Mouse (Mus musculus): Measurements from ENCODE around the gene 1600014C10Rik. TPM values are rescaled to one million over a fixed set of nuclear protein-coding genes. Genes with fewer than 3 reads are reported as not detected.

1600014C10Rik gene
- total RNA-seq, 2 experiments from 2014 or later: 2.9 to 3.6 TPM

DNA sequence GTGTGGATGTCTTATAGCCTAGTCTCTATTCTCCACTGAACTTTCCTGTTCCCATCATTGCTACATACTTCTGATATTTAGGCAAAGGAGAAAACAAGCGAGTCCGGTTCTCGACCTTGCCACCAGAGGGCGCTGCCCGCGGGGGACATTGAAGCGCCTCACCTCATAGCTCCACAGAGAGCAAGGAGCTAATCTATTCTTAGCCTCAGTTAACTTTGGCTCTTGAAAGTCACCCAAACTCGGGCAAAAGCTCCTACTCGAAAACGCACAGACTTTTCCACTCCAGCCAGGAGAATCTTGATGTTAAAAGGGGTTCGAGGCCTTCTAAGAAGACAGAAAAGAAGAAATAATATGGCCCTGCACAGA, 438 bp upstream of the 1600014C10Rik start:
- peak; percentile 75 for ATAC-seq (replicated peaks; ENCODE audit: low FRiP score, poor library complexity, severe bottlenecking)

DNA sequence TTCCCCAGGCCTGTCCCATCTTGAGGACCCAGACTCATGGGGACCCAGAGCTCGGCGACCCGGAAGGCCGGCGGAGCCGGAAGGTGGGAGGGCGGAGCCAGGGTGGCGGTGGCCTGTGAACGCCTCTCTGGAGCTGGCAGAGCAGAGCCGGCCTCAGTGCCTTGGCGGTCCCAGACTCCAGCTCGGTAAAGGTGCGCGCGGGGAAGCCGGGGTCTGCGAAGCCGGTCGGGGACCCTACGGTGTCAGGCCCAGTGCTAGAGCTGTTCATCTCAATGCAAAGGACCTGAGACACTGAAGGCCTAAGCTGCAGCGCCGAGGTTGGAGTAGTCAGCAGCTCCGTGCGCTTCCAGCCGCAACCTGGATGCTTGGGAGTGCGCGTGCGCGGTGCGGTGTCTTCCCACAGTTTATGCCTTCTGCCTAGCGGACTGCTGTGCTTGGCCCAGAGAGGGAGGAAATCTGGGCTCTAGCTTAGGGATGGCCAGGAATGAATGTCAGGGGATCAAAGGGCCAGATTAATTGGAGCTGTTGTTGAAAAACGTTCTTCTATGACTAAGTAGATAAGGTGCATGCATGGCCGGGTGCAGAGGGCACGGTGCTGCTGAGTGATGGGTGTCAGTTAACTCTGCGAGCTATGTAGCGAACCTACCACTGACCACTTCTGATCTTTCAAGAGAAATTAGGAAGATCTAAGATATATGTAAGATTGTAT, 846 bp downstream of the 1600014C10Rik start:
- peak; percentile 78 for ATAC-seq (replicated peaks; ENCODE audit: low FRiP score, poor library complexity, severe bottlenecking)

DNA sequence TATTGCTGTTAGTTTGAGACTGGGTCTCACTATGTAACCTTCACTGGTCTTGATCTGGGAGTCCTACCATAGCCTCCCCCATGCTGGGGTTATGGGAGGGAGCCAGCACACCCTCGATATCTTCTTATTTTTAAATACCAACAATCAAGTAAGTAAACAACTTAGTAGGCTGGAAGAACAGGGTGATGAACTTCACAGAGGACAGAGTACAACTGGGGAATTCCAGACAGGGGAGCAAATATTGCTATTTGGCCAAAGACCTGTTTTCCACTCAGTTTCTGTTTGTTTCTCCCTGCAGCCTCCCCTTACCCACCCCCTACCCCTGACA, 1.4 kb downstream of the 1600014C10Rik start:
- no peak for ATAC-seq (replicated peaks; ENCODE audit: low FRiP score, poor library complexity, severe bottlenecking)

DNA sequence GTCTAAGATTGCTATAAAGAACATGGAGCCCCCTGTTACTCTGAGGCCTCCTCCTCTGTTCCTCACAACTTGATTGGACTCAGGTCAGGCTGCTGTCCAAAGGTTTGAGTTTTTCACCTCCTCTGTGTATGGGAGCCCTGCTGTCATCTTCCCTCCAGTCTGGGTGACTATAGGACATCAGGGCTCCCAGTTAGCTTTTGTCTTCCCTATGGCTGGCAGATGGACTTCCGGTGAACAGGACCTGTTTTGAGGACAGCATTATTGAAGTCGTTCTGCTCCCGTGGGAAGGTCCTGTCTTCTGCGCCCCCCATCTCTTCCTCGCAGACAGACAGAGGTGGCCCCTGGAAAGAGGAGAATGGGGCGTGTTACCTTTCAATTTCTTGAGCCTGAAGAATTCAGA, 1.8 kb downstream of the 1600014C10Rik start:
- no peak for ATAC-seq (replicated peaks; ENCODE audit: low FRiP score, poor library complexity, severe bottlenecking)

DNA sequence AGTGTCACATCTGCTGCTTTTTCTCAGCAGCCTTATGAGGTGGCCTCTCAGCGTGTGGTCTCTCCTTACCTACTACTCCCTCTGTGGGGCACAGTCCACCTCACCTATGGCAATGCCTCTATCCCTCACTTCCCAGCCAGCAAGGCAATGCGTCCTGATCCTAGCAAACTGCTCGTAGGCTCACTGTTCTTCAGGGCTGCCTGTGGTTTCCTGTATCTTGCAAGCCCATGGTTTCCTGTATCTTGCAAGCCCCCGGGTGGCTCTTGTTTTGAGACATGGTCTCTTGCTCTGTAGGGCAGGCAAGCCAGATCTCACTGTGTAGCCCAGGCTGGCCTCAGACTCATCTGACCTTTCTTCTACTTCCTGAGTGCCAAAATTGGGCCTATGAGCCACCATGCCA, 3.8 kb downstream of the 1600014C10Rik start:
- no peak for ATAC-seq (replicated peaks; ENCODE audit: low FRiP score, poor library complexity, severe bottlenecking)

DNA sequence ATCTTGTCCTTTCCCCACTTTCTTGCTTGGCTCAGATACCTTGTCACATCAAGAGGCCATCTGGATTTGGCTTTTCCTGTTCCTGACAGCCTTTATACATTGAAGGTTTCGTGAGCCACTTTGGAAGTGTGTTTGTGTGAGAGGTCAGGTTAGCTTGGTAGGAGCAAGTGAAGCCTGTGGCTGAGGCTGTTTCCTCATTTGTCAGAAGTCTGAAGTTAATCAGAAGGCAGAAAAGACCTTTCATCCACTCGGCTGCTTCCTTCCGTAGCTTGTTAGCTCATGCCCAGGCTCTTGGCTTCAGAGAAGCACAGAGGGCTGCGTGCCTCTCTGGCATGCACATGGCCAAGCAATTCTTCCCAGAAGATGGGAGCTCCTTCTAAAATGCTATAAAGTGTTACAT, 4.8 kb downstream of the 1600014C10Rik start:
- ATAC-seq (replicated peaks; ENCODE audit: low FRiP score, poor library complexity, severe bottlenecking): no peak

DNA sequence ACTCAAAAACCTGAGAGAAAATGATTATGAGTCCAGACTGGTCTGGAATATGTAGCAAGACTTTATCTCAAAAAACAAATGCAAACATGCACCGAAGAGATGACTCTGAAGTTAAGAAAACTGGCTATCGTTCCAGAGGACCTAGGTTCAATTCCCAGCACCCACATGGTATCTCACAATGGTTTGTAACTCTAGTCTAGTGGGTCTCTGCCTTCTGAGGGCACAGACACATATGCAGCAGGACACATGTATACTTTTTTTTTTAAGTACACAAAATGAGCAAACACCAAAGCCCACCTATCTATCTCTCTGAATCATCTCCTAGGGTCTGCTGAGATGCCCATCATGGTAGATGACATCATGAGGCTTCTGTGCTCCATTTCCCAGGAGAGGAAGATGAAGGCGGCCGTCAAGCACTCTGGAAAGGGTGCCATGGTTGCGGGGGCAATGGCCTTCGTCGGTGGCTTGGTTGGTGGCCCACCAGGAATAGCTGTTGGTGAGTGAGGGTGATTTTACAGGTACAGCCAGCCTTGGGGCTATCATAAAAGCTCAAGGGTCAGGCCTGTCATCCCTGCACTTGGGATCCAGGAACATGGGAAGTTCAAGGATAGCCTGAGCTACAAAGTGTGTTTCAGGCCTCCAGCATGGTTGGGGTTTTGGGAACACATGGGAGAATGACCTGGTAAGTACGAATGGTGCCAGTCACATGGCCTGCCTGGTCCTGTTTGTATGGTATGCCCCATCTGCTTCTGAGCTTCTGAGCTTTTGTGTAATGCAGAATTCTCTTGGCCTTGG, 5.5 kb downstream of the 1600014C10Rik start:
- ATAC-seq (replicated peaks; ENCODE audit: low FRiP score, poor library complexity, severe bottlenecking): no peak

DNA sequence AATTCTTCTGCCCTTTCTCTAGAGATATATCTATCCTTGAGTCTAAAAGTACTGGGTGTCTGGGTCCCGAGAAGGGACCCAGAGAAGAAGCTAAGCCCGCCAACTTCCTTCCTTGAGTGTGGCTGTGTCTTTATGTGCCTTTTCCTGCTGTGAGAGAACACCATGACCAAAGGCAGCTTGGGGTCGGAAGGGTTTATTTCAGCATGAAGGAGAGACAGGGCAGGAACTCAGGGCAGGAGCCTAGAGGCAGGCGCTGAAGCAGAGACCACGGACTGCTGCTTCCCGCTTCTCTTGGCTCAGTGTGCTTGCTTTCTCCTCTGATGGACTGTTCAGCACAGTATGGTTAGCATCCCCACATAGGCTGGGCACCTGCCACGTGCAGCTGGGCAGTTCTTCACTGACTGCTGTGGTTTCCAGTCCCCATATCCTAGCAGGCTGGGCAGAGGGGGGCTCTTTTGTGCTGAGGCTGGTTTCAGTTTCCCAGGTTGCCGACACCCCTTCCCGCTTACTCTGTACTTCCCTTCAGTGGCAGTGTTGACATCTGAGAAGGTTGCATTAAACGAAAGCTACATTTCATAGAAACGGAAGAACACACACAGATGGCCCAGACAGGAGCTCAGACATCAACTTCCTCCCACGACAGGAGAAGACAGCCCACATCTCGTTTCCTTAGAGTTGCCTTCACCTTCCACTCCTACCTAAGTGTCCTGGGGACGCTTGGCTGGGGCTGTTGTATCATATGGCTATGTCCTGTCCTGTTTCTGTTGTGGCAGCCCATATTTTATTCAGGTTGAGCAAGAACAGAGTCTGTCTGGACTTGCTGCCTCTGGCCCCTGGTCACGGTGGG, 6.3 kb downstream of the 1600014C10Rik start:
- no peak for ATAC-seq (replicated peaks; ENCODE audit: low FRiP score, poor library complexity, severe bottlenecking)

DNA sequence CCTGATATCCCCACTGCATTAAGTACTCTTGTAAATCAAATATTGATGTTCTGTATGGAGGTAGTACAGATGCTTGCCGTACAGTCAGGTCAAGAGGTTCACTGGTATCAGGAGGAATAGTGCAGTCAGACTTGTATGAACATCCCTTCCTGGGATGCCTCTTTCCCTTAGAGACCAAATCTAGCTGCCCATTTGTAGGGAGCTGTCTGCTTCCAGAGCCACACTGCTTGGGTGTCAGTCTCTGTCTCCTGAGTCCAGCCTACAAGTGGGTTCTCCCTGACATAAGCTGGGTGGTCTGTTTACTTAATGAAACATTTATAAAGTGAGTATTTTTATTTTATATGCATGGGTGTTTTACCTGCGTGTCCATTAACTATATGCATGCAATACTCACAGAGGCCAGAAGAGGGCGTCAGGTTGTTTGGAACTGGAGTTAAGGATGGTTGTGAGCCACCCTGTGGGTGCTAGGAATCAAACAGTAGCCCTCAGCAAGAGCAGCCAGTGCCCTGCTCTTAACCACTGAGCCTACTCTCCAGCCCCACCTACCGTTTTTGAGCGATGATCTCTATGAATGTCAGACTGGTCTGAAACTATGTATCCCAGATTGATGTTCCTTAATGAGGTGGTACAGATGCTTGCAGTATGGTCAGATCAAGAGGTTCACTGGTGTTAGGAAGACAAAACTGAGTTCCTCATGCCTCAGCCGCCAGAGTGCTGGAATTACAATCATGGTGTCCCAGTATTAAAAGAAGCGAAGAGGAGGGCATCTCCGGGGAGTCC, 7.2 kb downstream of the 1600014C10Rik start:
- no peak for ATAC-seq (replicated peaks; ENCODE audit: low FRiP score, poor library complexity, severe bottlenecking)

DNA sequence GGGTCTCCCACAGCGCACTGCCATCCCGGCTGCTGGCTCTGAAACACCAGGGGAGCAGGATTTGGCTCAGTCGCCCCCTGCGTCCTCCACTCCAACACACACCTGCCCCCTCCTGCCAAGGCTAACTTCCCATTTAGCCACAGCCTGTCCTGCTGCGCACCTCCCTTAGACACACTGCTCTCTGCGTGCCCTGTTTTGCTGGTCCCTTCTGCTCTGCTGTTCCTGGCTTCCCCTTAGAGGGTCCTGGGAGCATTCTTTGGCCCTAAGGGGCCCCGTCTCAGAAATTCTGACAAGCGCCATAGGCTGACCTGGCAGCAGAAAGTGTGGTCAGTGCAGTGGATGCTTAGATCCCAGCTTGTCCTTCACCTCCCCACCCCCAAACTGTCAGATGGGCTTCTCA, 8.1 kb downstream of the 1600014C10Rik start:
- no peak for ATAC-seq (replicated peaks; ENCODE audit: low FRiP score, poor library complexity, severe bottlenecking)

DNA sequence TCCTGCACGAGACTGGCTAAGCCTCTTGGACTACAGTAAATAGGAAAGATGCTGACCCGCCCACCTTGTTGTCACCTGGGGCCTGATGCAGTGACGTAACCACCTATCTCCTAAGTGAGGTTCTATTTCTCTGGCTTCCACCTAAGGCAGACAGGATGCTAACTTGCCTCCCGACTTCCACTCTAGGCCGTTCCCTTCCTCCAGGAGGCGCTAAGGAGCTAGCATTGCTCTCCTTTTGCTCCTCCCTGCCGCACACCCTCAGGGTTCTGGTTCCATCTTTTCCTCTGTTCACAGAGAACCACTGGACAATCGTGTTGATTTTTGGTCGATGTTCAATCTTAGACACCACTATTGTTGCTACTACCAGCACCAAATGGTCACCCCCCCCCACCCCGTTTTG, 8.6 kb downstream of the 1600014C10Rik start:
- ATAC-seq (replicated peaks; ENCODE audit: low FRiP score, poor library complexity, severe bottlenecking): no peak

DNA sequence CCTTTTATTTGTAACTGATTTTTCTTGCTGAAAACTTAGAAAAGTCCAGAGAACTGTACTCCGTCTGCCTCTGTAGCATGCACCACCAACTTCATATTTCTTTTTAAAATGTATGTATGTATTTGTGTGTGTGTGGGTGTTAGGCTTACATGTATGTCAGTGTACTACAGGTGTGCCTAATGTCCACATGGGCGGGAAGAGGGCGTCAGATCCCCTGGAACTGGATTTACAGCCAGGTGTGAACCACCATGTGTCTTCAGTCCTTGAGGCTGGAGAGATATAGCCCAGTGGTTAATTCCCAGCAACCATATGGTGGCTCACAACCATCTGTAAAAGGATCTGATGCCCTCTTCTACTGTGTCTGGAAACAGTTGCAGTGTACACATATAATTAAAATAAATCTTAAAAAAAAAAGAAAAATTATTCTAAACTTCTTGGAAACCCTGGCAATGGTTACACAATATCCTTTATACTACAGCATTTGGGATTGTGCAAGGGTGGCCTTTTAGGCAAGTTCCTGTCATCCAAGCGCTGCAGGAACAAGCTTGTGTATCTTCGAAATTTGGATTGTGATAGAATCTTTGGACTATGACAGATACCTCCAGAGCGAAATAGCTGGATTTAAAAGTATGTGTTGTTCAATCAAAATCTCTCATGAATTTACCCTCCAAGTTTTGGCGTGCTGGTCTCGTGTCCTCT, 17.0 kb downstream of the 1600014C10Rik start:
- no peak for ATAC-seq (replicated peaks; ENCODE audit: low FRiP score, poor library complexity, severe bottlenecking)

DNA sequence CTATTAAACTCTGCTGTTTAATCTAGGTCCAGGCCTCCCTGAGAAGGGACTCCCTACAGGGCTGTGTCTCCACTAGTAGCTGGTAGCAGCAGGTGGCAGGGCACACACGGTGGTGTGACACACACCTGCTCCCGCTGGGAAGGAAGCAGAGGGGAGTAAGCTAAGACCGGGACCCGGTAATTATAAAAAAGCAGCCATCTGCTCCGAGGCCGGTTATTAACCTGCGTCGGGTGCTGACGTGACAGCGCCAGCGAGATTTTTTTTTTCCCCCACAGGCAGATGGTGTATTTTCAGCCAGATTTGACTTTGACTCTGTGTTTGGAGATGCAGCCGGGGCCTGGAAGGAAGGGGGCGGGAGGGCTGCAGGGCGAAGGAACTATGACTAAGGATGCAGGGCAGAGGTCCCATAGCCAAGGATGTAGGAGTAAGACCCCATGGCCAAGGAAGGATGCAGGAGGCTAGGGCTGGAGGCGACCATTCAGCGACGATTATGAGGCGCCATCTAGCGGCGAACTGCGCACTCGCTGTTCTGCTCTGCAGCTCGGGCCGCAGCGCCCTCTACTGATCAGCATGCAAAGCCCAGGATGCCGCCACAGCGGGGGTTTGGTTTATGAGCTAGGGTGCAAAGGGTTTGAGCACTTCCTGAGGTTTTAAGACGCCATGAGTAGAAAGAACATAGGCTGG, 17.7 kb downstream of the 1600014C10Rik start:
- peak; percentile 80 for ATAC-seq (replicated peaks; ENCODE audit: low FRiP score, poor library complexity, severe bottlenecking)

DNA sequence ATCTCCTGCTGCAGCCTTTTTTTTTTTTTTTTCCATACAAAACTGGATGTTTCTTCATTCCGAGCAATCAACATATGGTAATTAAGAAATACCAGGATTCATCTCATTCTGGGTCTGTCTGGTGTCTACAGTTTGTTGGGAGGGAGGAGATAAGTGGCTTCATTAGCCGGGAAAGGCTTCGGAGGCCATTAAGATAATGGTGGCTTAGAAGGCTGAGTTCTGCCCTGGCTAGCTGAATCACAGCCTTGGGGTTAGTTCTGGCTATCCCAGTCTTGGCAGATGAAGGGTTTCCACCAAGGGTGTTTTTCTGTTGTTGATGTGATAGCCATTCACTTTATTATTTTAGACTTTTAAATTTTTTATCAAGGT, 18.3 kb downstream of the 1600014C10Rik start:
- no peak for ATAC-seq (replicated peaks; ENCODE audit: low FRiP score, poor library complexity, severe bottlenecking)

DNA sequence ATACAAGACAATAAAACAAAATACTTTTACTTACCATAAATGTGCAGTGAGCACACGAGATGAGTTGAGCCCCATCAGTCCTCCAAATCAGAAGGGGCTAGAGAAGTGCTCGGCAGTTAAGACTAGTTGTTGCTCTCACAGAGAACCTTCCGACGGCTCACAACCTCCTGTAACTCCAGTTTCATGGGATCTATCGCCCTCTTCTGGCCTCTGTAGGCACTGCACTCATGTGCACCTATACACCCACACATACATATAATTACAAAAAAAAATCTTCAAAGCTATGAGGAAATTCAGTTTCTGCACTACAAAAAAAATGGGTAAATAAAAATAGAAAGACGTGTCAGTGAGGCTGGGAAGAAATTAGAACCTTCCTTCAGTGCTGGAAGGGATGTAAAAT, 21.3 kb downstream of the 1600014C10Rik start:
- no peak for ATAC-seq (replicated peaks; ENCODE audit: low FRiP score, poor library complexity, severe bottlenecking)

DNA sequence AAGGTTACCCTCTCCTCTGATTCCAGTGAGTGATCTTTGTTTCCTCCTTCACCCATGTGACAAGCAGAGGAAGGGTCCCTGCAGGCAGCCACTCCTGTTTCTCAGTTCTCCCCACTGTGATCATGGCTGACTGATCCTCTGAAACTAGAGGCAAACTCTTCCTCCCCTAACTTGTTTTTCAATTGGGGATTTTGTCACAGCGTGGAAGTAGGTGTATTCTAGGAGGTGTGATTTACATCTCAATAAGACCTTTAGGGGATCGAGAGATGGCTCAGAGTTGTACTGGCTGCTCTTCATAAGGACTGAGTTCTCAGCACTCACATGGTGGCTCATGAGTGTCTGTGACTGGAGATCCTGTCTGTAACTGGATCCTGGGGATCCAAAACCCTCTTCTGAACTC, 22.8 kb downstream of the 1600014C10Rik start:
- ATAC-seq (replicated peaks; ENCODE audit: low FRiP score, poor library complexity, severe bottlenecking): no peak

DNA sequence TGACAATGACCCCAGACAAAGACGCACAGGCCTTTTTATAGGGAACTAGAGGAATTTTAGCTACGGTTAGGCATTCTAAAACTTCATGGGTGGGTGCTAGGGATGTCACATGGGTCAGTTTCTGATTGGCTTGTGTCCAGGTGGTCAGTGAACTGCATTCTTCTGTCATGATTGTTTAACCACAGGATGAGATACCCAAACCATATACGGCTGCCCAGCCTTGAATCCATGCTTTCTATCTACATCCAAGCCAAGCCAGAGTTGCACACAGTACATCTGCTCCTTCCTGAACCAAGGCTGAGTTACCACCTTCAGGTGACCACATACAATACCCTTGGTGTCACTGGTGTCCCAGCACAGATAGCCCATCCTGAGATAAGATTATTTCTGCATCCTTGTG, 23.5 kb downstream of the 1600014C10Rik start:
- no peak for ATAC-seq (replicated peaks; ENCODE audit: low FRiP score, poor library complexity, severe bottlenecking)

DNA sequence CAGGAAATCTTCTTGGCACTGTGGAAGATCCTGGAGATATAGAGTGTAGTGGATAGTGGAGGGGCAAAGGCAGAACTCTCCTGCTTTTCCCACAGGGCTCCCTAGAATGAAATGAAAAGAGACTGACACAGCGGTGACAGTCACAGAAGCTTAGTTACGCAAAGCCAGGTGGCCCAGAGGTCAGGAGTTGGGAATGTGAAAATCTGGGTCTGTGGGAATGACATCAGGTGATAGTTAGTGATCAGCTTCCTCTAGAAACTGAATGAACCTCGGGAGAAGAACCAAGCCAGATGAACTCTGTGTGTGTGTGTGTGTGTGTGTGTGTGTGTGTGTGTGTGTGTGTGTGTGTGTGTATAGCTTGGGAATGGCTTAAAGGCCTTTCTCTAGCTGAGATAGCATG, 26.0 kb downstream of the 1600014C10Rik start:
- ATAC-seq (replicated peaks; ENCODE audit: low FRiP score, poor library complexity, severe bottlenecking): no peak

Measured in erythroid progenitor cell, adult 5-6 weeks (primary cell).